8 mouse cellular contexts compared by ENCODE assay signal in the genomic region with DNA sequence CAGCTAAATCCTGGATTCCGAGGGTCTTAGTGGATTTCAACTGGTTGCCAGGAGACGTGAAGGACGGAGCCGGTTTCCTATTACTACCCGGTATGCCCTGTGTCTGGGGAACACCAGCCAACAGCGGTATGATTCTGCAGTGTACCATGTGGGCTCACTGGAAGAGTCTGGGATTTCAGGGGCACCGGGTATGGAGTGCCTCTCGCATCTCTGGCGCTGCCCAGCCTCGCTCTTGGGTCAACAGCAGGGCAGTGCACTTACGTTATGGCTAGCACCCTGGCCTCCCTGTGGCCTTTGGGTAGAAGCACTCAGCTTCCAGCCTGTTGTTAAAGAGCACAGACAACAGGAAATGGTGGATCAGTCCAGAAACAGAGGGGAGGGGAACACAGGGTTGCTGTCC. TPM values are rescaled to one million over a fixed set of nuclear protein-coding genes. Genes with fewer than 3 reads are reported as not detected.
A peak's percentile ranks its signal among the peaks of the same experiment; 100 is the strongest.
DNase-seq lines count a peak whose midpoint lies in the region; ATAC-seq and TF ChIP-seq lines count a peak whose summit lies in the region.

No protein-coding gene starts in this region.

- peaks cover 23% of the 10 kb centered on the region for H3K27me3 ChIP-seq in embryonic facial prominence, embryonic 11.5 days (ENCODE audit: control insufficient read depth, insufficient read depth, low read length)
- H3K27me3 ChIP-seq in kidney, adult 2 months (replicated peaks; ENCODE audit: control insufficient read depth, insufficient read depth, low read length) = no peaks in the 10 kb centered on the region

- H3K9ac ChIP-seq in embryonic facial prominence, embryonic 11.5 days (replicated peaks; ENCODE audit: low read length) = no peak overlapping the region

- peak; percentile 15 for DNase-seq in adrenal gland, postnatal 14 days
- DNase-seq in embryonic facial prominence, embryonic 11.5 days (ENCODE audit: low spot score) = peak; percentile 72
- peak; percentile 33 for DNase-seq in kidney, adult 2 months
- DNase-seq in lung, postnatal 14 days = peak; percentile 8
- no peak for DNase-seq in right cerebral cortex, postnatal 36 days (ENCODE audit: low spot score in 2 of 2)
- DNase-seq in frontal cortex, postnatal 10 days (ENCODE audit: low spot score in 2 of 2) = no peak
- DNase-seq in right cerebral cortex, postnatal 14 days = no peak

- no peak for ATAC-seq in embryonic facial prominence, embryonic 11.5 days (replicated peaks; ENCODE audit: insufficient number of reproducible peaks, low FRiP score, low TSS enrichment, low read depth)
- no peak for ATAC-seq in frontal cortex, adult (ENCODE audit: low TSS enrichment)

- 3% methylated on average over 11 of the region's 11 CpGs for WGBS in embryonic facial prominence, embryonic 11.5 days
- 26% methylated on average over 11 of the region's 11 CpGs for WGBS in kidney, adult 2 months

- no peak for TF ChIP-seq CTCF in kidney, adult 2 months (conservative IDR thresholded peaks at IDR 0.05; ENCODE audit: insufficient read depth, insufficient read length, low read depth, low read length)

- H3K4me2 ChIP-seq in embryonic facial prominence, embryonic 11.5 days (ENCODE audit: low read depth, low read length) = peak overlapping the region; percentile 14; the same call in 1 of the 2 replicates

- no peak overlapping the region for H3K4me3 ChIP-seq in embryonic facial prominence, embryonic 11.5 days (ENCODE audit: low read depth, low read length)
- peak overlapping the region; percentile 23; the same call in 1 of the 2 replicates for H3K4me3 ChIP-seq in kidney, adult 2 months (ENCODE audit: insufficient read depth, low read depth, low read length)

- no peaks in the 10 kb centered on the region; the same call in none of the 2 replicates for H3K4me1 ChIP-seq in embryonic facial prominence, embryonic 11.5 days (ENCODE audit: control insufficient read depth, insufficient read depth, low read length)
- 0 out of 2 replicates have a peak, but pooled peaks cover 3% of the 10 kb centered on the region for H3K4me1 ChIP-seq in kidney, adult 2 months (ENCODE audit: control insufficient read depth, insufficient read depth, low read length)

- H3K9me3 ChIP-seq in embryonic facial prominence, embryonic 11.5 days (replicated peaks; ENCODE audit: control insufficient read depth, low read length) = no peaks in the 10 kb centered on the region

- no peak overlapping the region for H3K27ac ChIP-seq in embryonic facial prominence, embryonic 11.5 days (replicated peaks; ENCODE audit: low read depth, low read length)
- H3K27ac ChIP-seq in kidney, adult 2 months (ENCODE audit: insufficient read depth, low read depth, low read length) = peak overlapping the region; percentile 44; the same call in 1 of the 2 replicates

- TF ChIP-seq POLR2A in kidney, adult 2 months (IDR thresholded peaks at IDR 0.05; ENCODE audit: low read depth, low read length) = no peak

- no peaks in the 10 kb centered on the region for H3K36me3 ChIP-seq in embryonic facial prominence, embryonic 11.5 days (replicated peaks; ENCODE audit: control insufficient read depth, insufficient read depth, low read depth, low read length)
- no peaks in the 10 kb centered on the region for H3K36me3 ChIP-seq in kidney, adult 2 months (ENCODE audit: control insufficient read depth, insufficient read depth, low read length)

RNA-seq across cellular contexts. Expression of a gene that starts 1.1 kb away (rescaled TPM):
- 47.2 and 51.8 TPM in 2 replicates for total RNA-seq in adrenal gland, postnatal 14 days (2021)
- polyA plus RNA-seq in embryonic facial prominence, embryonic 11.5 days (2014; fragmentation: Nextera tagmentation; extraction: Ambion mirVana) = 5.3 and 5.4 TPM in 2 replicates
- 5.9 and 6.1 TPM in 2 replicates for polyA plus RNA-seq in kidney, adult 2 months (2012; rRNA removed)

Comparison
In these comparisons a context has a peak if more than half of its experiments do, and no peak if none do; other contexts are left out.
1. DNase-seq: peak in adrenal gland, postnatal 14 days (single experiment), embryonic facial prominence, embryonic 11.5 days (single experiment), kidney, adult 2 months (single experiment) and lung, postnatal 14 days (single experiment); none in right cerebral cortex, postnatal 36 days (0 of 2), frontal cortex, postnatal 10 days (0 of 2) and right cerebral cortex, postnatal 14 days (single experiment).